Mouse (Mus musculus) limb, embryonic 14.5 days (tissue): ENCODE measurements around the gene Klf5. TPM values are rescaled to one million over a fixed set of nuclear protein-coding genes. Genes with fewer than 3 reads are reported as not detected.

ENCODE experiments used
- ATAC-seq: fragments of 200-750 bp; cut with Nextera tagmentation; 2 replicates; pipeline ENCODE4 v1.8.0; 2017; ENCODE audit warnings: low read depth, moderate number of reproducible peaks, moderate TSS enrichment; ENCODE audit not compliant: low FRiP score
- DNase-seq: peaks from one replicate; pipeline ENCODE4 v3.0.0-alpha.2; 2015; ENCODE audit warnings: low spot score
- H3K27ac ChIP-seq: fragments of 300-500 bp; sonication (generic); replicated peaks from 2 replicates; pipeline ENCODE4 v1.5.1; 2014; ENCODE audit warnings: low read depth, mild to moderate bottlenecking, low read length, moderate library complexity, mixed read lengths
- H3K27me3 ChIP-seq: fragments of 300-500 bp; sonication (generic); 2 replicates; pipeline ENCODE4 v1.6.1; 2014; ENCODE audit warnings: low read length, mixed read lengths; ENCODE audit not compliant: control insufficient read depth, insufficient read depth
- H3K36me3 ChIP-seq: fragments of 300-500 bp; sonication (generic); 2 replicates; pipeline ENCODE4 v1.6.1; 2014; ENCODE audit warnings: mild to moderate bottlenecking, low read length, moderate library complexity, mixed read lengths; ENCODE audit not compliant: control insufficient read depth, insufficient read depth
- H3K4me1 ChIP-seq: fragments of 300-500 bp; sonication (generic); 2 replicates; pipeline ENCODE4 v1.6.1; 2014; ENCODE audit warnings: antibody characterized with exemption, low read length, mixed read lengths; ENCODE audit not compliant: control insufficient read depth, insufficient read depth
- H3K4me2 ChIP-seq: fragments of 300-500 bp; sonication (generic); replicated peaks from 2 replicates; pipeline ENCODE4 v1.6.1; 2014; ENCODE audit warnings: low read depth, mild to moderate bottlenecking, low read length, moderate library complexity; ENCODE audit not compliant: severe bottlenecking
- H3K4me3 ChIP-seq: fragments of 300-500 bp; sonication (generic); replicated peaks from 2 replicates; pipeline ENCODE4 v1.5.1; 2014; ENCODE audit warnings: low read length
- H3K9ac ChIP-seq: fragments of 300-500 bp; sonication (generic); 2 replicates; pipeline ENCODE4 v1.6.1; 2014; ENCODE audit warnings: mild to moderate bottlenecking, low read depth, low read length, moderate library complexity; ENCODE audit not compliant: severe bottlenecking
- H3K9me3 ChIP-seq: fragments of 300-500 bp; sonication (generic); 2 replicates; pipeline ENCODE4 v1.6.1; 2016; ENCODE audit warnings: low read length; ENCODE audit not compliant: control insufficient read depth
- POLR2A ChIP-seq: fragments of 200-500 bp; IDR thresholded peaks from 2 replicates; pipeline ENCODE4 v1.8.0; 2012; ENCODE audit warnings: inconsistent platforms, mild to moderate bottlenecking, moderate library complexity, borderline replicate concordance; ENCODE audit not compliant: insufficient read depth, insufficient read length; ENCODE audit errors: extremely low read depth
- WGBS: fragments of 180-500 bp; shearing (Covaris S2); extraction: QIAGEN DNeasy Blood & Tissue Kit; methylation state at CpG from one replicate; pipeline ENCODE4 v1.1.7; 2014; 5-methylcytosine and 5-hydroxymethylcytosine counted together
- polyA plus RNA-seq, 2 experiments: library from polyadenylated mRNA; depleted of rRNA in 1 of 2; stranded (reverse) in 1 of 2; unstranded in 1 of 2; fragments of >200 nt; fragmentation: Nextera tagmentation in 1 of 2; extraction: Ambion mirVana in 1 of 2; gene quantifications; 2 replicates each; pipeline versions ENCODE4 v1.2.1 to v1.2.3; 2012 to 2014

Klf5 gene
- polyA plus RNA-seq, 2 experiments, result 22.7 to 46.7 TPM

GRCm38 (mm10) chr14:99348175-99348764 is 49.8 kb downstream of the Klf5 start:
- Histone ChIP-seq H3K36me3 (no peaks in the 10 kb centered on the region), H3K27me3 (no peaks in the 10 kb centered on the region), H3K9ac (no peak overlapping the region), H3K4me3 (no peak overlapping the region), H3K27ac (no peak overlapping the region), H3K4me2 (no peak overlapping the region), H3K4me1 (no peaks in the 10 kb centered on the region), H3K9me3 (no peaks in the 10 kb centered on the region)
- ATAC-seq (no peak), DNase-seq (no peak)
- 48% methylated on average over 13 of the region's 13 CpGs for WGBS
- TF ChIP-seq POLR2A, result no peak

DNA sequence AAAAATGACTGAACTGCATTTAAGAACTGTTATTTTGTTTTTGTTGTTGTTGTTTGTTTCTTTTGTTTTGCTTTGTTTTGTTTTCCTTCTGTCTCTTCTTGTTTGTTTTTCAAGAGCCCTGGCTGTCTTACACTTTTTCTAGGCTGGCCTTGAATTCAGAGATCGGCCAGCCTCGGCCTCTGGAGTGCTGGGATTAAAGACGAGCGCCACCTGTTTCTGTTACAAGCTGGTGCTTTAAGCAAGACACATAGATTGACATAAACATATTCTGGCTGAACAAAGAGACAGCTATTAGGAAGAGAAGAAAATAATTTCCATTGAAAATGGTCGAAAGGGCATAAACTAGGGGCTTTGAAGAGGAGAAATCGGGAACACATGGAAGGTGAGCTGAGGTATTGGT is 51.1 kb downstream of the Klf5 start:
- H3K4me1 ChIP-seq, result no peaks in the 10 kb centered on the region
- H3K27me3 ChIP-seq, result no peaks in the 10 kb centered on the region
- no peak for DNase-seq
- no peak overlapping the region for H3K9ac ChIP-seq
- H3K27ac ChIP-seq, result no peak overlapping the region
- no peak for ATAC-seq
- H3K9me3 ChIP-seq, result no peaks in the 10 kb centered on the region
- TF ChIP-seq POLR2A, result no peak
- 79% methylated on average over 6 of the region's 6 CpGs for WGBS
- no peak overlapping the region for H3K4me3 ChIP-seq
- H3K36me3 ChIP-seq, result no peaks in the 10 kb centered on the region
- no peak overlapping the region for H3K4me2 ChIP-seq

DNA sequence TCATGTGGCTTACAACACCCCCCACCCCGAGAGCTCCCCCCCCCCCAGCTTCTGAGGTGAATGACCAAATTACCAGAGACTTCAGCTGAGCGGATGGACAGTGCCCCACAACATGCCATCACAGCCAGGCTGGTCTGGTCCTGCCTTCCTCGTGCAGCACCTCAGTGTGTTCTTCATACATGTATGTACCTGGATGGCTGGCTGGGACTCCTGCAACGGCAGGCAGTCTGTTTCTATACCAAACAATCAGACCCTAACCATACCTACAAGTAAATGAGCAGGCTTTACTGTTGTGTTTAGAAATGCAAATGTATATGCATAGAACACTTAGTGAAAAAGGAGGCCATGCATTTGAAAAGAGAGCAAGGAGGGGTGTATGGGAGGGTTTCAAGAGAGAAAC is 54.5 kb downstream of the Klf5 start:
- no peak overlapping the region for H3K4me2 ChIP-seq
- TF ChIP-seq POLR2A, result no peak
- 63% methylated on average over 4 of the region's 4 CpGs for WGBS

GRCm38 (mm10) chr14:99354046-99354445 is 55.6 kb downstream of the Klf5 start:
- Histone ChIP-seq H3K27me3 (no peaks in the 10 kb centered on the region), H3K4me1 (no peaks in the 10 kb centered on the region), H3K9me3 (no peaks in the 10 kb centered on the region), H3K36me3 (no peaks in the 10 kb centered on the region), H3K4me2 (no peak overlapping the region), H3K4me3 (no peak overlapping the region), H3K27ac (no peak overlapping the region), H3K9ac (no peak overlapping the region)
- TF ChIP-seq POLR2A, result no peak
- DNase-seq (no peak), ATAC-seq (no peak)
- WGBS, result 63% methylated on average over 2 of the region's 2 CpGs

More for the DNA sequence above, 54.5 kb downstream of the Klf5 start:
- no peaks in the 10 kb centered on the region for H3K36me3 ChIP-seq
- H3K9ac ChIP-seq, result no peak overlapping the region
- no peaks in the 10 kb centered on the region for H3K4me1 ChIP-seq
- DNase-seq, result no peak
- no peak overlapping the region for H3K27ac ChIP-seq
- H3K4me3 ChIP-seq, result no peak overlapping the region
- H3K9me3 ChIP-seq, result no peaks in the 10 kb centered on the region
- no peak for ATAC-seq
- H3K27me3 ChIP-seq, result no peaks in the 10 kb centered on the region

DNA sequence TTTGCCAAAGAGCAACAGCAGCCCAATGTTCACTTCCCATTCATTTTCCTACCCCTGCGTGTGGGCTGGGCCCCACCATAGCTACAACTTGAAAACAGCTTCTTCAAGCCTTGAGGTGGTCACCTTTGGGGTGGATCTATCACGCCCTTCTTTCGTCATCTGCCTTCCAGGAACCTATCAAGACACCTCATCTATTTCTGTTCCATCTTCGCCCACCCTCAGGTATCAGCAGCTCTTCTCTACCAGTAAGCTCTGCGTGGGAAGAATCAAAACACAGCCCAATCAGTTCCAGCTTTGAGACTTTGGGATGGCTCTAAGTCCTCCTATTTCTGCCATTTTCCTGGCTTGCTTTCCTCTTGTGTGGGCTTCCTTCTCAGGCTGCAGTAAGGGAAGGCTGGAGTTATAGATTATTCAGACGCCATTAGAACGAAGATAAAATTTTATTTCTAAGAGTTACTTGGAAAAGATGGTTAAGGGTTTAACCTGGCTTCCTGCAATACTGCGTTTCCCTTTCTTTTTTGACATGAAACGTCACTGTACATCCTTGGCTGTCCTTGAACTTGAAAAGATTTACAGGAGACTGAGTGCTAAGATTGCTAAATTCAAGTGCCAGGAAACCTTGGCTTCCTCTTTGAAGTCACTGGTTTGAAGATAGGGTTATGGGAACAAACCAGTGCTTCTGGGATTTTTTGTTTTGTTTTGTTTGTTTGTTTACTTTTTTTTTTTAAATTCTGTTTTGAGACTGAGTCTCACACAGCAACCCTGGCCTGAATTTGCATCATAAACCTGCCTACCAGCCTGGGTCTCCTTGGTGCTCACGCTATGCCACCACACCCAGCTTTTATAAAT is 56.5 kb downstream of the Klf5 start:
- DNase-seq (no peak), ATAC-seq (no peak)
- H3K27ac ChIP-seq, result no peak overlapping the region
- H3K9me3 ChIP-seq, result no peaks in the 10 kb centered on the region
- TF ChIP-seq POLR2A, result no peak
- H3K9ac ChIP-seq, result no peak overlapping the region
- no peaks in the 10 kb centered on the region for H3K27me3 ChIP-seq
- no peaks in the 10 kb centered on the region for H3K4me1 ChIP-seq
- no peaks in the 10 kb centered on the region for H3K36me3 ChIP-seq
- no peak overlapping the region for H3K4me3 ChIP-seq
- 85% methylated on average over 10 of the region's 10 CpGs for WGBS
- H3K4me2 ChIP-seq, result no peak overlapping the region

DNA sequence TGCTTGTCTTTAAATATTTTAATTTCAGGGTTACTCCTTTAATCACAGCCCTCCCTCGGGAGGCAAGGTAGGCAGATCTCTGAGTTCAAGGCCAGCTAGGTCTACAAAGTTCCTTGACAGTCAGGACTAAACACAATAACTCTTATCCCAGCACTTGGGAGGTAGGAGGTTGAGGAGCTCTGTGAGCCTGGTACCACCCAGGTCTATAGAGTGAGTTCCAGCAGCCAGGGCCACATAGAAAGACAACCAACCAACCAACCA is 57.0 kb downstream of the Klf5 start:
- WGBS, result 70% methylated on average over 1 of the region's 1 CpGs
- Histone ChIP-seq H3K9ac (no peak overlapping the region), H3K4me3 (no peak overlapping the region), H3K36me3 (no peaks in the 10 kb centered on the region), H3K9me3 (no peaks in the 10 kb centered on the region), H3K27me3 (no peaks in the 10 kb centered on the region), H3K27ac (no peak overlapping the region), H3K4me1 (no peaks in the 10 kb centered on the region), H3K4me2 (no peak overlapping the region)
- ATAC-seq, result no peak
- no peak for DNase-seq
- TF ChIP-seq POLR2A, result no peak
